Mouse (Mus musculus) macrophage (primary cell): ENCODE measurements around the gene Lime1. TPM values are rescaled to one million over a fixed set of nuclear protein-coding genes. Genes with fewer than 3 reads are reported as not detected.

Experiments used
- H3K27ac ChIP-seq: fragments of 350-480 bp; formaldehyde crosslinking; 2 replicates; pipeline ENCODE4 v1.9.0; 2021
- H3K36me3 ChIP-seq: fragments of 350-480 bp; formaldehyde crosslinking; 2 replicates; pipeline ENCODE4 v1.9.0; 2021; ENCODE audit errors: inconsistent target
- H3K4me3 ChIP-seq: fragments of 350-480 bp; formaldehyde crosslinking; 2 replicates; pipeline ENCODE4 v1.9.0; 2021; ENCODE audit errors: inconsistent target
- H3K79me2 ChIP-seq: fragments of 350-480 bp; formaldehyde crosslinking; 2 replicates; pipeline ENCODE4 v1.9.0; 2021; ENCODE audit errors: inconsistent target
- WGBS: methylation state at CpG from one replicate; pipeline ENCODE4 v1.1.7; 2026; ENCODE audit warnings: inconsistent platforms; ENCODE audit not compliant: missing documents; 5-methylcytosine and 5-hydroxymethylcytosine counted together
- polyA plus RNA-seq: library from polyadenylated mRNA; stranded (reverse); fragments of 250-400 nt; gene quantifications from 3 replicates; pipeline ENCODE4 v1.2.4, GENCODE M21; 2018; ENCODE audit warnings: inconsistent platforms
- total RNA-seq, 78 experiments: library from RNA; depleted of rRNA; stranded (reverse); fragments of 250-400 nt; gene quantifications; 1 replicate in 9 of 78; 2 replicates in 24 of 78; 3 replicates in 43 of 78; 4 replicates in 2 of 78; pipeline ENCODE4 v1.2.4; 2018; ENCODE audit warnings: inconsistent platforms in 56 of 78

Lime1 gene
- total RNA-seq (2018; cell fraction: chromatin; rRNA removed): 10 to 100 TPM; 14.8 to 60.2 (median 30.1) TPM
- 1 to 10 TPM in 22 of 26 experiments, under 1 TPM in 4; 0.68 to 4.7 (median 1.4) TPM for total RNA-seq (2018; cell fraction: cytosol; rRNA removed)
- total RNA-seq (2018; cell fraction: nucleus; rRNA removed): 10 to 100 TPM; 11.5 to 42.8 (median 26.7) TPM
- 2.9 to 8.2 TPM (median 3.7 TPM) in 3 replicates for polyA plus RNA-seq

- Histone ChIP-seq H3K27ac (no peak within 1 kb of the TSS), H3K79me2 (peaks cover 23% of the 10 kb centered on the region; the same call in 1 of the 2 replicates), H3K36me3 (peaks cover 35% of the 10 kb centered on the region), H3K4me3 (no peak within 1 kb of the TSS)
- WGBS: 94% methylated on average over 12 of the region's 12 CpGs
These were observed at the start of gene Lime1 for GRCm38 (mm10) chr2:181379778-181380177. TSS of gene Lime1 (plus strand) at chr2:181380078.

- no peak overlapping the region for H3K4me3 ChIP-seq
- H3K79me2 ChIP-seq: no peaks in the 10 kb centered on the region
- no peak overlapping the region for H3K27ac ChIP-seq
- H3K36me3 ChIP-seq: no peaks in the 10 kb centered on the region
These were observed 47.3 kb upstream of the Lime1 start for GRCm38 (mm10) chr2:181332542-181332941.

GRCm38 (mm10) chr2:181334023-181334422 lies 45.9 kb upstream of the Lime1 start:
- H3K4me3 ChIP-seq: no peak overlapping the region
- 67% methylated on average over 3 of the region's 3 CpGs for WGBS
- H3K27ac ChIP-seq: no peak overlapping the region
- H3K36me3 ChIP-seq: no peaks in the 10 kb centered on the region
- H3K79me2 ChIP-seq: no peaks in the 10 kb centered on the region

GRCm38 (mm10) chr2:181340426-181340825 lies 39.5 kb upstream of the Lime1 start:
- Histone ChIP-seq H3K4me3 (no peak overlapping the region), H3K27ac (no peak overlapping the region), H3K79me2 (no peaks in the 10 kb centered on the region), H3K36me3 (no peaks in the 10 kb centered on the region; the same call in 1 of the 2 replicates)
- WGBS: 95% methylated on average over 4 of the region's 4 CpGs

- Histone ChIP-seq H3K36me3 (no peaks in the 10 kb centered on the region; the same call in 1 of the 2 replicates), H3K79me2 (no peaks in the 10 kb centered on the region), H3K27ac (no peak overlapping the region), H3K4me3 (no peak overlapping the region)
- WGBS: 95% methylated on average over 5 of the region's 6 CpGs
These were observed 37.1 kb upstream of the Lime1 start for GRCm38 (mm10) chr2:181342766-181343165.

- H3K36me3 ChIP-seq: peaks cover 49% of the 10 kb centered on the region
- no peak overlapping the region for H3K27ac ChIP-seq
- WGBS: 96% methylated on average over 3 of the region's 3 CpGs
- H3K79me2 ChIP-seq: no peaks in the 10 kb centered on the region
- no peak overlapping the region for H3K4me3 ChIP-seq
These were observed 23.1 kb upstream of the Lime1 start for GRCm38 (mm10) chr2:181356780-181357179.

- peaks cover 55% of the 10 kb centered on the region for H3K79me2 ChIP-seq
- H3K27ac ChIP-seq: no peak overlapping the region
- H3K36me3 ChIP-seq: peaks cover 38% of the 10 kb centered on the region
These were observed 15.9 kb upstream of the Lime1 start for GRCm38 (mm10) chr2:181363946-181364345.

GRCm38 (mm10) chr2:181364487-181364859 lies 15.4 kb upstream of the Lime1 start:
- Histone ChIP-seq H3K4me3 (peak overlapping the region; percentile 84), H3K79me2 (peaks cover 60% of the 10 kb centered on the region), H3K27ac (peak overlapping the region; percentile 39), H3K36me3 (peaks cover 38% of the 10 kb centered on the region)
- WGBS: 11% methylated on average over 14 of the region's 14 CpGs

More at GRCm38 (mm10) chr2:181363946-181364345, 15.9 kb upstream of the Lime1 start:
- H3K4me3 ChIP-seq: peak overlapping the region; percentile 84
- WGBS: 80% methylated on average over 3 of the region's 3 CpGs

GRCm38 (mm10) chr2:181364860-181365596 lies 14.8 kb upstream of the Lime1 start, which contains the start of the genes Zgpat and Arfrp1:
TSS of gene Zgpat (plus strand) at chr2:181364928.
TSS of gene Arfrp1 (minus strand) at chr2:181365404.
- Histone ChIP-seq H3K36me3 (peaks cover 38% of the 10 kb centered on the region), H3K79me2 (peaks cover 66% of the 10 kb centered on the region), H3K27ac (peak within 1 kb of the TSS; percentile 58), H3K4me3 (peak within 1 kb of the TSS; percentile 84)
- 2% methylated on average over 64 of the region's 71 CpGs for WGBS

GRCm38 (mm10) chr2:181365655-181366075 lies 14.2 kb upstream of the Lime1 start:
- H3K36me3 ChIP-seq: peaks cover 35% of the 10 kb centered on the region
- WGBS: 0% methylated on average over 20 of the region's 20 CpGs

GRCm38 (mm10) chr2:181370001-181370400 lies 9.9 kb upstream of the Lime1 start:
- 100% methylated on average over 5 of the region's 5 CpGs for WGBS
- no peak overlapping the region for H3K4me3 ChIP-seq
- H3K79me2 ChIP-seq: peaks cover 96% of the 10 kb centered on the region
- peaks cover 14% of the 10 kb centered on the region; the same call in 1 of the 2 replicates for H3K36me3 ChIP-seq
- H3K27ac ChIP-seq: no peak overlapping the region

More at GRCm38 (mm10) chr2:181365655-181366075, 14.2 kb upstream of the Lime1 start:
- Histone ChIP-seq H3K27ac (peak overlapping the region; percentile 58), H3K4me3 (peak overlapping the region; percentile 83), H3K79me2 (peaks cover 72% of the 10 kb centered on the region)

GRCm38 (mm10) chr2:181375787-181376186 lies 4.1 kb upstream of the Lime1 start:
- no peak overlapping the region for H3K27ac ChIP-seq
- H3K36me3 ChIP-seq: peaks cover 16% of the 10 kb centered on the region
- 80% methylated on average over 2 of the region's 2 CpGs for WGBS
- peaks cover 62% of the 10 kb centered on the region for H3K79me2 ChIP-seq
- no peak overlapping the region for H3K4me3 ChIP-seq

GRCm38 (mm10) chr2:181377230-181377629 lies 2.6 kb upstream of the Lime1 start:
- Histone ChIP-seq H3K4me3 (no peak overlapping the region), H3K79me2 (peaks cover 48% of the 10 kb centered on the region), H3K27ac (no peak overlapping the region), H3K36me3 (peaks cover 29% of the 10 kb centered on the region)
- 0% methylated on average over 1 of the region's 2 CpGs for WGBS

- WGBS: 91% methylated on average over 5 of the region's 5 CpGs
- H3K36me3 ChIP-seq: peaks cover 35% of the 10 kb centered on the region
- no peak overlapping the region for H3K4me3 ChIP-seq
- peaks cover 33% of the 10 kb centered on the region for H3K79me2 ChIP-seq
- no peak overlapping the region for H3K27ac ChIP-seq
These were observed 1.2 kb upstream of the Lime1 start for GRCm38 (mm10) chr2:181378701-181379100.

- H3K27ac ChIP-seq: no peak overlapping the region
- 94% methylated on average over 5 of the region's 5 CpGs for WGBS
- H3K4me3 ChIP-seq: no peak overlapping the region
- peaks cover 18% of the 10 kb centered on the region; the same call in 1 of the 2 replicates for H3K79me2 ChIP-seq
- H3K36me3 ChIP-seq: peaks cover 39% of the 10 kb centered on the region
These were observed 373 bp downstream of the Lime1 start for GRCm38 (mm10) chr2:181380251-181380650.
